Mouse (Mus musculus) midbrain, postnatal 0 days (tissue): ENCODE results near the gene Chn2. TPM values are rescaled to one million over a fixed set of nuclear protein-coding genes. Genes with fewer than 3 reads are reported as not detected.

Experiments
- ATAC-seq: fragments of 200-750 bp; cut with Nextera tagmentation; 2 replicates; pipeline ENCODE4 v1.8.0; 2017; ENCODE audit warnings: moderate number of reproducible peaks, mild to moderate bottlenecking, moderate TSS enrichment, moderate library complexity; ENCODE audit not compliant: low FRiP score
- DNase-seq: peaks from one replicate; pipeline ENCODE4 v3.0.0-alpha.2; 2015; ENCODE audit warnings: low spot score
- H3K27ac ChIP-seq: fragments of 300-500 bp; sonication (generic); 2 replicates; pipeline ENCODE4 v1.5.1; 2014; ENCODE audit warnings: low read depth, mild to moderate bottlenecking, low read length, mixed read lengths
- H3K27me3 ChIP-seq: fragments of 300-500 bp; sonication (generic); 2 replicates; pipeline ENCODE4 v1.6.1; 2014; ENCODE audit warnings: low read length, control low read depth, mixed read lengths; ENCODE audit not compliant: insufficient read depth
- H3K36me3 ChIP-seq: fragments of 300-500 bp; sonication (generic); 2 replicates; pipeline ENCODE4 v1.6.1; 2014; ENCODE audit warnings: low read length, control low read depth, mixed read lengths; ENCODE audit not compliant: insufficient read depth
- H3K4me1 ChIP-seq: fragments of 300-500 bp; sonication (generic); 2 replicates; pipeline ENCODE4 v1.6.1; 2014; ENCODE audit warnings: mild to moderate bottlenecking, control low read depth, antibody characterized with exemption, low read length, mixed read lengths; ENCODE audit not compliant: insufficient read depth
- H3K4me2 ChIP-seq: fragments of 300-500 bp; sonication (generic); 2 replicates; pipeline ENCODE4 v1.6.1; 2014; ENCODE audit warnings: low read depth, mild to moderate bottlenecking, low read length, mixed read lengths; ENCODE audit not compliant: poor library complexity, severe bottlenecking
- H3K4me3 ChIP-seq: fragments of 300-500 bp; sonication (generic); 2 replicates; pipeline ENCODE4 v1.5.1; 2014; ENCODE audit warnings: low read depth, mild to moderate bottlenecking, low read length, moderate library complexity
- H3K9ac ChIP-seq: fragments of 300-500 bp; sonication (generic); replicated peaks from 2 replicates; pipeline ENCODE4 v1.6.1; 2014; ENCODE audit warnings: mild to moderate bottlenecking, low read length, moderate library complexity, mixed read lengths; ENCODE audit not compliant: poor library complexity, severe bottlenecking
- H3K9me3 ChIP-seq: fragments of 300-500 bp; sonication (generic); 2 replicates; pipeline ENCODE4 v1.6.1; 2016; ENCODE audit warnings: low read length, control low read depth
- CTCF ChIP-seq: IDR thresholded peaks from 2 replicates; pipeline ENCODE4 v1.5.1; 2016; ENCODE audit warnings: antibody characterized with exemption, mild to moderate bottlenecking
- WGBS: fragments of 180-500 bp; shearing (Covaris S2); extraction: QIAGEN DNeasy Blood & Tissue Kit; methylation state at CpG from one replicate; pipeline ENCODE4 v1.1.7; 2014; 5-methylcytosine and 5-hydroxymethylcytosine counted together
- polyA plus RNA-seq: library from polyadenylated mRNA; unstranded; fragments of >200 nt; fragmentation: Nextera tagmentation; extraction: Ambion mirVana; gene quantifications from 2 replicates; pipeline ENCODE4 v1.2.1, GENCODE M21; 2015
- total RNA-seq: library from RNA; depleted of rRNA; stranded (reverse); fragments of >200 nt; gene quantifications from 2 replicates; pipeline ENCODE4 v1.2.3, GENCODE M21; 2014

Gene Chn2
- total and polyA plus RNA-seq, 2 experiments from 2014 or later = 21.4 to 36.4 TPM

- H3K27me3 ChIP-seq = no peaks in the 10 kb centered on the region
- DNase-seq (no peak), ATAC-seq (no peak)
- 76% methylated on average over 10 of the region's 10 CpGs for WGBS
- H3K4me1 ChIP-seq = no peaks in the 10 kb centered on the region
- H3K9me3 ChIP-seq = no peaks in the 10 kb centered on the region
- H3K9ac ChIP-seq = no peak overlapping the region
- no peak for TF ChIP-seq CTCF
- no peak overlapping the region for H3K27ac ChIP-seq
- no peaks in the 10 kb centered on the region for H3K36me3 ChIP-seq
- H3K4me3 ChIP-seq = no peak overlapping the region
- H3K4me2 ChIP-seq = no peak overlapping the region
Observed at GRCm38 (mm10) chr6:54289774-54290500, 250.6 kb downstream of the Chn2 start.

GRCm38 (mm10) chr6:54297231-54297630, 257.9 kb downstream of the Chn2 start:
- no peak overlapping the region for H3K9ac ChIP-seq
- no peaks in the 10 kb centered on the region for H3K4me1 ChIP-seq
- no peak for ATAC-seq
- H3K27me3 ChIP-seq = no peaks in the 10 kb centered on the region
- H3K9me3 ChIP-seq = no peaks in the 10 kb centered on the region
- 84% methylated on average over 2 of the region's 2 CpGs for WGBS
- no peaks in the 10 kb centered on the region for H3K36me3 ChIP-seq
- H3K27ac ChIP-seq = no peak overlapping the region
- no peak overlapping the region for H3K4me3 ChIP-seq
- no peak for TF ChIP-seq CTCF
- DNase-seq = no peak
- no peak overlapping the region for H3K4me2 ChIP-seq

GRCm38 (mm10) chr6:54299417-54299816, 260.1 kb downstream of the Chn2 start:
- DNase-seq (peak; percentile 9), ATAC-seq (no peak)
- no peaks in the 10 kb centered on the region for H3K36me3 ChIP-seq
- no peaks in the 10 kb centered on the region for H3K9me3 ChIP-seq
- H3K4me1 ChIP-seq = no peaks in the 10 kb centered on the region
- TF ChIP-seq CTCF = no peak
- H3K27me3 ChIP-seq = no peaks in the 10 kb centered on the region
- 85% methylated on average over 2 of the region's 2 CpGs for WGBS
- no peak overlapping the region for H3K4me3 ChIP-seq
- H3K27ac ChIP-seq = no peak overlapping the region
- no peak overlapping the region for H3K9ac ChIP-seq
- H3K4me2 ChIP-seq = no peak overlapping the region

- no peak for TF ChIP-seq CTCF
- Histone ChIP-seq H3K4me3 (no peak overlapping the region), H3K4me2 (no peak overlapping the region), H3K27ac (no peak overlapping the region), H3K36me3 (no peaks in the 10 kb centered on the region), H3K9ac (no peak overlapping the region), H3K4me1 (no peaks in the 10 kb centered on the region), H3K27me3 (no peaks in the 10 kb centered on the region), H3K9me3 (no peaks in the 10 kb centered on the region)
- WGBS = 79% methylated on average over 1 of the region's 1 CpGs
- no peak for ATAC-seq
- DNase-seq = no peak
Observed at GRCm38 (mm10) chr6:54305777-54306176, 266.4 kb downstream of the Chn2 start.

- Histone ChIP-seq H3K36me3 (no peaks in the 10 kb centered on the region), H3K9me3 (no peaks in the 10 kb centered on the region), H3K4me2 (no peak overlapping the region), H3K4me1 (no peaks in the 10 kb centered on the region), H3K9ac (no peak overlapping the region), H3K27ac (no peak overlapping the region), H3K27me3 (no peaks in the 10 kb centered on the region), H3K4me3 (no peak overlapping the region)
- no peak for TF ChIP-seq CTCF
- DNase-seq (no peak), ATAC-seq (no peak)
- 91% methylated on average over 2 of the region's 2 CpGs for WGBS
Observed at GRCm38 (mm10) chr6:54313071-54313470, 273.7 kb downstream of the Chn2 start.

GRCm38 (mm10) chr6:54318618-54319017, 279.3 kb downstream of the Chn2 start:
- no peak overlapping the region for H3K4me3 ChIP-seq
- H3K27ac ChIP-seq = no peak overlapping the region
- no peaks in the 10 kb centered on the region for H3K9me3 ChIP-seq
- no peaks in the 10 kb centered on the region for H3K27me3 ChIP-seq
- DNase-seq (no peak), ATAC-seq (no peak)
- H3K4me2 ChIP-seq = no peak overlapping the region
- WGBS = 87% methylated on average over 9 of the region's 9 CpGs
- no peak overlapping the region for H3K9ac ChIP-seq
- TF ChIP-seq CTCF = no peak
- H3K4me1 ChIP-seq = no peaks in the 10 kb centered on the region
- no peaks in the 10 kb centered on the region for H3K36me3 ChIP-seq
